Mouse (Mus musculus): ENCODE results near the gene Adprh.
"Not testable (repeated sequence)": the region's sequence is repeated elsewhere in the genome, so short reads cannot be mapped to it uniquely, and the experiment has no call there.

The Adprh gene

DNA sequence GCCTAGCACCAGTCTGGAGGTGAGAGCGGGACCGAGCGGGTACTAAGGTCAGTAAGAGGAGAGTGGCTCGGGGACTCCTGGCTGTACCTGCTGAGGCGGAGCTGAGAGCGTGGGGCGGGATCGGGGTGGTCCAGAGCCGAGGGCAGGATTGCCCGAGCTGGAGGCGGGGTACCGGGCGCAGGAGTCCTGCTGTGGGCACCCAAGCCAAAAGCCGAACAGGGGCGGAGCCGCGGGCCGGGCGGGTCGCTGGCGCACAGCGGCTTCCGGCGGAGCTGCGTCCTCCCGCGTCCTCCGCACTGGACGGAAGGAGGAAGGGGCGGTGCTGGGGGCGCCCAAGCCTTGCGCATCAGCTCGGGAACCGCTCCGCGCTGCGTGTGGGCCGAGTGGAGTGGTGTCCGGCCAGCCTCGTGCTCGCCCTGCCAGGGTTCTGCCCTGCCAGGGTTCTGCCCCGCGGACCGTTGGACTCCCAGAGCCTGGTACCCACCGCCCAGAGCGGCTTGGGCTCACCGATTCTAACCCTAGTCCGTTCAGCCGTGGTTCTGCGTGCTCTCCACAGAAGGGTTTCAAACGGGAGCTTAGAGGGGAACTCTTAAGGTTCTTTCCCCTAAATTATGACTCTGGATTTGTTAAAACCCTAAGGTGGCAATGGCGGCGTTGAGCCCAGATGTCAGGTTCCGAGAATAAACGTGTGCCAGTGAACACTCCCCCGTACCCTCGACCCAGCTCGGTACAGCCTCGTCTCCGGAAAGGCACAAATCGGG lies at the start of gene Adprh:
Gene Adprh, minus strand, starts transcription at position 262 of the 761 bp plus-strand sequence.
- in situ Hi-C loops (cut with MboI; ENCODE audit: low sequenced_read_pairs) = no loop called here

DNA sequence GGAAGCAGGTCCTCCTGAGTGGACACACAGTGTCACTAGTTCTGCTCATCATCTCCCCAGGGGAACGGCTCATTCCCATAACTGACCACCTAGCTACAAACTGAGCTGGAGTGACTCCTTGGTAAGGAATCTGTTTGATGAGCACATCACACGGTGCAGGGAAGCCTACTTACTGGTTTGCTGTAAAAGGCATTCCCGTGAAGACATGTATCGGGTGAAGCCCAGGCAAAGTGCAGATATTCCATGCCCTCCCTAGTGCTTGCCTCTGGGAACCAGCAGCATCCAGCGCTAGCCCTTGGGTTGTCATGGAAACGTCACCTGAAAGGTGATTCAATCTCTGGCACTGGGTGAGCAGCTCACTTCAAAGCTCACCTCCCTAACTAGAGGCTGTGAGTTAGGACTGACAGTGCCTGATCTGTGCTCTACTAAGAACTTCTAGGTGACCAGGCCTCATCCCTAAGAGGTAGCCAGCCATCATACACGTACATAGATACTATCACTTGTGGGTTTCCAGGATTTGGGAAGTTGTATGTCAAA lies 44.2 kb upstream of the Adprh start:
- in situ Hi-C loops (cut with MboI; ENCODE audit: low sequenced_read_pairs) = loop anchor here (10.0 kb wide), 1 partner anchor 152 kb away; the partner anchor contains the start of genes Cox17, Gm21987 and Maats1

DNA sequence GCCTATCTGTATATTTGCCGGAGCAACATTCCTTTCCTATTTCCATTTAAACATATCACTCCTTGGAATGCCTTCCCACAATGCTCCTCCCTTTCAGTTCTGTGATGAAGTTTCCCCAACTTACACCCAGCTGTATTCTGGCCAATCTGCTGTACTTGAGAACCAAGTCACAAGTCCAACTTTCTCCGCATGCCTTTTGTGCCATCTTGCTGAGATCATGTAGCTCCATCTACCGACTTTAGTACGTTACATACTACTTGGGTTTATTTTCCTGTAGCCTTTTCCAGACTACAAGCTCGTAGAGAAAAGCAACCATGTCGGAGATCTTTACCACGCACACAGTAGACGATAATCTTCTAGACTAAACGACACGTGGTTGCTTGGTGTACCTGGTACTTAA lies 41.4 kb upstream of the Adprh start:
- in situ Hi-C loops (cut with MboI; ENCODE audit: low sequenced_read_pairs) = loop anchor here (10.0 kb wide), 1 partner anchor 149 kb away; the partner anchor contains the start of genes Cox17, Gm21987 and Maats1

DNA sequence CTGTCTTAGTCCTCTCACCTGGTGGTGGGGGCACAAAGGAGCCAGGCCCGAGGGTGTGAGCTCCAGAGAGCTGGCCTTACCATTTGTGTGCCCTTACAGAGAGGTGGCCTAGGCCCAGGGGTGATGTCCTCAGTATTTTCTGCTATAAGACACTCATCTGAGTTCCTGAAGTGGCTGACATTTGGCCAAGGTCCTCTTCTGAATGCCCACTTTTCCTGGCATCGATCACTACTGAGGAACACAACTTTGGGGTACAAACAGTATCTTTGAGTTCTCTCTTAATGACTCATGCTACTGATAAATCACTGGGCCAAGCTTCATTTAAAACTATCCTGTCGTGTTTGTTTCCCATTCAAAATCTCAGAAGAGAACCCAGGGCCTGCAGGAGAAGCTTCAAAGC lies 40.0 kb upstream of the Adprh start:
- in situ Hi-C loops (cut with MboI; ENCODE audit: low sequenced_read_pairs) = loop anchor here (10.0 kb wide), 1 partner anchor 148 kb away; the partner anchor contains the start of genes Cox17, Gm21987 and Maats1

DNA sequence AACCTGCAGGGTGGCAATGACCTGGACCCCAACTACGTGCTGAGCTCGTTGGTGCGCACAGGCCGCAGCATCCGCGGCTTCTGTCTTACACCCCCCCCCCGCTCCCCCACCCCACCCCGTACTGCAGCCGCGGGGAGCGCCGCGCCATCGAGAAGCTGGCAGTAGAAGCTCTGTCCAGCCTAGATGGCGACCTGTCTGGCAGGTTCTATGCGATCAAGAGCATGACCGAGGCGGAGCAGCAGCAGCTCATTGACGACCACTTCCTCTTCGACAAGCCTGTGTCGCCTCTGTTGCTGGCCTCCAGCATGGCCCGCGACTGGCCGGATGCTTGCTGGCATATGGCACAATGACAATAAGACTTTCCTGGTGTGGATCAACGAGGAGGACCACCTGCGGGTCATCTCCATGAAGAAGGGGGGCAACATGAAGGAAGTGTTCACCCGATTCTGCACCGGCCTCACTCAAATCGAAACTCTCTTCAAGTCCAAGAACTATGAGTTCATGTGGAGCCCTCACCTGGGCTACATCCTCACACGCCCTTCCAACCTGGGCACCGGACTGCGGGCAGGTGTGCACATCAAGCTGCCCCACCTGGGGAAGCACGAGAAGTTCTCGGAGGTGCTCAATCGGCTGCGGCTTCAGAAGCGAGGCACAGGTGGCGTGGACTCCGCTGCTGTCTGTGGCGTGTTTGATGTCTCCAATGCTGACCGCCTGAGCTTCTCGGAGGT lies 31.2 kb upstream of the Adprh start:
- in situ Hi-C loops (cut with MboI; ENCODE audit: low sequenced_read_pairs) = no loop called here

DNA sequence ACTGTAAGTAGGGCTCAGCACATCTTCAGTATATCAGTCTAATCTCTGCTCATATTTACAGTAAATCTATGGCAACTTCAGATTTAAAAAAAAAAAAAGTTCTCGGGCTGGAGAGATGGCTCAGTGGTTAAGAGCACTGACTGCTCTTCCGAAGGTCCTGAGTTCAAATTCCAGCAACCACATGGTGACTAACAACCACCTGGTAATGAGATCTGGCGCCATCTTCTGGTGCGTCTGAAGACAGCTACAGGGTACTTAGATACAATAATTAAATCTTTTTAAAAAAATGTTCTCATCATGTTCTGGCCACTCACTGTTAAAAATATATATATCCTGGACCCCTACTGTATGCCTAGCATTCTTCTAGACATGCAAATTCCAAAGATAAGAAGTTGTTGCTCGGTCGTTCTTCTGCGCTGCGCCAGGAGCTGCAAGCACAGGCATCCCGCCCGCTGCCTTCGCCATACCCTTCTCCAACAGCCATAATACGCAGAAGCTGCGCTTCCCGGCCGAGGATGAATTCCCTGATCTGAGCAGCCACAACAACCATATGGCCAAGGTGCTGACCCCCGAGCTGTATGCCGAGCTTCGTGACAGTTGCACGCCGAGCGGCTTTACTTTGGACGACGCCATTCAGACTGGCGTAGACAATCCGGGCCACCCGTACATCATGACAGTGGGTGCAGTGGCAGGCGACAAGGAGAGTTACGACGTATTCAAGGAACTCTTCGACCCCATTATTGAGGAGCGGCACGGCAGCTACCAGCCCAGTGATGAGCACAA lies 30.5 kb upstream of the Adprh start:
- in situ Hi-C loops (cut with MboI; ENCODE audit: low sequenced_read_pairs) = no loop called here

DNA sequence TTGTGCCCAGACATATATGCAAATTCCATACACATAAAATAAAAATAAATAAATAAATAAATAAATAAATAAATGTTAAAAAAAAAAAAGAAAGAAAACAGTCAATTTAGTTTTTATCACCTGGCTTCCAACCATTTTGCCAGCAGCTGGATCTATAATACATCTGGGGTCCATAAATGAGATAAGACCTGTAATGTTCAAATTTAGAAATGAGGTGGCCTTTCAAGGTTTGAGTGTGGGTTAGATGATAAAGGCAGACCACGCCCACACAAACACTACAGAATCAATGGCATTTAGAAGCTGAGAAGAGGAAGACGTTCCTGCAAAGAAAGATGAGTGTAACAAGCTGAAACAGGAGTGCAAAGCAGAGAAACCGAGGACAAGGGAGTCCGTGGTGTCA lies 28.8 kb upstream of the Adprh start:
- in situ Hi-C loops (cut with MboI; ENCODE audit: low sequenced_read_pairs) = no loop called here

DNA sequence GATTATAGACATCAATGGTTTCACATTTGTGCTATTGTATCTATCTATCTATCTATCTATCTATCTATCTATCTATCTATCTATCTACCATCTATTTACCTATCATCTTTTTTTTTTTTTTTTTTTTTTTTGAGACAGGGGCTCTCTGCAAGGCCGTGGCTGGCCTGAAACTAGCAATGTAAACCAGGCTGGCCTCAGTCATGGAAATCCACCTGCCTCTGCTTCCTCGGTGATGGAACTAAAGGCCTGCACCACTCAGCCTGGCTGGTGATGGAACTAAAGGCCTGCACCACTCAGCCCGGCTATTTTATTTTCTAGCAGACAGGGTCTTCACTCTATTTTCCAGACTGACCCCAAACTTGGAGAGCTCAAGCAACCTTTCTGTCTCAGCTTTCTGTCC lies 25.8 kb upstream of the Adprh start:
- in situ Hi-C loops (cut with MboI; ENCODE audit: low sequenced_read_pairs) = no loop called here

DNA sequence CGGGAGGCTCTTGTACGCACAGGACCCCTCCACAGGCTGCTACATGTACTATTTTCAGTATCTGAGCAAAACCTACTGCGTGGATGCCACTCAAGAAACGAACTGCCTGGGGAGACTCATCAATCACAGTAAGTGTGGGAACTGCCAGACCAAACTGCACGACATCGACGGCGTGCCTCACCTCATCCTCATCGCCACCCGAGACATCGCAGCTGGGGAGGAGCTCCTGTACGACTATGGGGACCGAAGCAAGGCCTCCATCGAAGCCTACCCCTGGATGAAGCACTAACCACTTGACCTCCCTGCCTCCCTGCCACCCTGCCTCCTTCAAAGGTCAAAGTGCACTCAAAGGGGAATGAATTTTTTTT lies 24.7 kb upstream of the Adprh start:
- in situ Hi-C loops (cut with MboI; ENCODE audit: low sequenced_read_pairs) = not testable (repeated sequence)

DNA sequence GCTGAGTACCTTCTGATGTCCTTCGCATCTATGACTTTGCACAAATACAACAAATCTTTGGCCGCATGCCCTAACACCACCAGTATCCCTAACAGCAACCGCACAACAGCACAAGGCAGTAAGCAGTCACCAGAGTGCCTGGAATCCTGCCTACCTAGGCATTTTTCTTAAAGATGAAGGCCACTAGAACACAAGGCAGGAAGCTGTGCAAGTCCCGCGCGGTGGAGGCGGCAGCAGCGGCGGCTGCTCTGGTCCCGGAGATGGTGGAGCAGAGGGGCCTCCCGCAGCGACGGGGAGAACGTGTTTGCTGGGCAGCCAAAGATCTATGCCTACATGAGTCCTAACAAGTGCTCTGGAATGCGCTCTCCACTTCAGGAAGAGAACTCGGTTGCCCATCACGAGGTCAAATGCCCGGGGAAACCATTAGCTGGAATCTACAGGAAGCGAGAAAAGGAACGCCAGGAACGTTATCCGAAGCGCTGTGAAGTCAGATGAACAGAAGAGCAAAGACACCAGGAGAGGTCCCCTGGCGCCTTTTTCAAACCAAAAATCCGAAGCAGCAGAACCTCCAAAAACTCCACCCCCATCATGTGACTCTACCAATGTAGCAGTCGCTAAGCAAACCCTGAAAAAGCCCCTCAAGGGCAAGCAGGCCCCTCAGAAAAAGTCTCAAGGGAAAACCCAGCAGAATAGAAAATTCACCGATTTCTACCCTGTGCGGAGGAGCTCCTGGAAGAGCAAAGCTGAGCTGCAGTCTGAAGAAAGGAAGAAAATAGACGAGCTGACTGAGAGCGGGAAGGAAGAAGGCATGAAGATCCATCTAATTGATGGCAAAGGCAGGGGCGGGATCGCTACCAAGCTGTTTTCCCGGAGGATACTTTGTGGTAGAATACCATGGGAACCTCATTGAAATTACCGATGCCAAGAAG lies 24.1 kb upstream of the Adprh start:
- in situ Hi-C loops (cut with MboI; ENCODE audit: low sequenced_read_pairs) = no loop called here

DNA sequence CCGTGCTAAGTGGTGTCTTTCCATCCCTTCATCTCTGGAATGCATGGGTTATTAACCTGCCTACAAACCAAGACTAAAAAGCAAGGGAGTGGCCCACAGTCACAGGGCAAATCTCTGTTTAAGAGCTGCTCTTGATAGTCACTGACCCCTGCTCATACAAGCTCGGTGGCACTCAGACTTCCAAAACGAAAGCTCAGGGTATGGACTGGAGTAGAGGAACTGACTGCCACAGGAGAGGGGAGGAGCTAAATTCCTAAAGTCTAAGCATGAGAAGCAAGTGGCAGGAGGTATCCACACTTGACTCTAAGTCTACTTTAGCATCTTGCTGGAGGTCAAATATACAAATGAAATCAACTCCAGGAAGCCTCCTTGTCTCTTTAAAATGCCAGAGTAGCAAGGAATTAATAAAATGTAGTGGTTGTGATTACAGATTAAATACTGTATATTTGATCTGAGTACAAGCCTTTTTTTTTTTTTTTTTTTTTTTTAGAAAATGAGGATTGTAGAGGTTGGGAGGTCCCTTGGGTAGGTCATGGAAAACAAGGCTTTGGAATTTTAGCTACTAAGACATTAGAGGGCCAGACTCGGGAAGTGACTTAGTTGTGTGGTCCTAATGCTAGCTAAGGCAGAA lies 23.3 kb upstream of the Adprh start:
- in situ Hi-C loops (cut with MboI; ENCODE audit: low sequenced_read_pairs) = no loop called here

DNA sequence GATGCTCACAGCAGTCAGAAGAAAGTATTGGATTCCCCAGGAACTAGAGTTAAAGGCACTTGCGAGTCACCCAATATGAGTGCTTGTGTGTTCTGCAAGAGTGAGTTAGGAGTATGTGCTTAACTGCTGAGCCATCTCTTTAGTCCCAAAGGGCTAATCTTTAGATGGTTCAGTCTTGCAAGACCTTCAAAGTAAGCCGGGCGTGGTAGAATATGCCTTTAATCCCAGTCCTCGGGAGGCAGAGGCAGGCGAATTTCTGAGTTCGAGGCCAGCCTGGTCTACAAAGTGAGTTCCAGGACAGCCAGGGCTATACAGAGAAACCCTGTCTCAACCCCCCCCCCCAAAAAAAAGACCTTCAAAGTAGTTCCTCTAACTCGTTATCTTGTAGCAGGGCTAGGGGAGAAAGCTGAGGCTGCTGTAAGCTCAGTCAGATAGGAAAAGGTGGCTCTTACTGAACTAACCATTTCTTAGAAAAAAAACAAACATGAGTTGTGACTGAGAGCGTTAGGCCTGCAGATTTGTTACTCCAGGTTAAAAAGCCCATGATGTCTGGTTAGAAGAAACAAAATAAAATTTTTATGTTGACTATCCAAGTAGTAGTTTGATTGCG lies 22.3 kb upstream of the Adprh start:
- in situ Hi-C loops (cut with MboI; ENCODE audit: low sequenced_read_pairs) = no loop called here

DNA sequence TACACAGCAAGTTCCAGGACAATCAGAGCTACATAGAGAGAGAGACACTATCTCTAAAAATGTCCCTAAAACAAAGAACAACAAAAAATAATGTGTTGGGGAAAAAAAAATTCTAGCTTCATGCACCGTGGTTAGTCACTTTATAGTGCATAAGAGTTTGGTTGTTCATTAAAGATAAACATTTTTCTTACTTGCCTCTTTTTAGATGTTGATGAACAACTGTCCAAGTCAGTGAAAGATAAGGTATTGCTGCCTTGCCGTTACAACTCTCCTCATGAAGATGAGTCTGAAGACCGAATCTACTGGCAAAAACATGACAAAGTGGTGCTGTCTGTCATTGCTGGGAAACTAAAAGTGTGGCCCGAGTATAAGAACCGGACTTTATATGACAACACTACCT lies 21.2 kb upstream of the Adprh start:
- in situ Hi-C loops (cut with MboI; ENCODE audit: low sequenced_read_pairs) = no loop called here

DNA sequence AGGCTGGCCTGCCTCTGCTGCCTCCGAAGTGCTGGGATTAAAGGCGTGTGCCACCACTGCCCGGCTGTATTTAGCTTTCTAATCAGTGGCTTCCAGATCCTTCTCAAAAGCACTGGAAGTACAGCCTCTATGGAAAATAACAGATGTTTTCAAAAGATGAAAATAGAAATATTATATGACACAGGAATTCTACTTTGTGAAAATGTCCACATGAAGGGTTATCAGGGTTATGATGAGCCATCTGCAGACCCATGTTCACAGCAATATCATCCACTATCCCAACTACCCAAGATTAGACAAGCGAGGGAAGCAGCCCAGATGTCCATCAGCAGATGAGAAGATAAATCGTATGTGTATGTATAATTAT lies 20.0 kb upstream of the Adprh start:
- in situ Hi-C loops (cut with MboI; ENCODE audit: low sequenced_read_pairs) = no loop called here

DNA sequence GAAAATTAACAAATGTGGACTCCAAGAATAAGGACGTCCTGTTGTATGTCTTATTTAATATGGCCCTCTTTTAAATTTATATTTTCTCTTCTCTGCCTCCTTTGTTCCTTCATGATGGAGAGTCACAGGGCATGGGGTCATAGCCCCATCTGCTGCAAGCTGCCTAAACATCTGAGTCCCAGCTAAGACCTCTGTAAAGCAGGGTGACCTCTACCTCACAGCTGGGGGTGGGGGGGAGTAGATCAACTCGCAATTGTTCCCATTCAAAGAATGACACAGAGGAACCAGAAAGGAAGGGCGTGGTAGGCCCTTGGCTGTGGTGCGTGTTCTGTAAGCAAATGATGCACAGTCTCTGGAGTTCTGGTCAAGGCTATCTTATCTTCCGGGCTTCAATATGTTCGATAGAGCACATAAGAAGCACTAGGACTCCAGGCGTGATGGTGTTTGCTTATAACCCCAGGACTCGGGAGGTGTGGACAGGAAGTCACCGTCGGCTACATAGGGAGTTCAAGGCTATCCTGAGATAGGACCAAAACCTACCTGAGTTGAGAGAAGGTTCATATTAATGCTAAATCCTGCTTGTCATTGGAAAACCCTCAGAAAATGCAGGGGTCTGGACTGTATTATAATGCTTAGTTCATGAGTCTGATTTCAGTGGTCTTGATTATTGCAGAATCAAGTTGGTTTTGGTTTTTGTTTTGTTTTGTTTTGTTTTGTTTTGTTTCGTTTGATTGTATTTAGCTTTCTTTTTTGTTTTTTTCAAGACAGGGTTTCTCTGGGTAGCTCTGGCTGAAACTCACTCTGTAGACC lies 19.4 kb upstream of the Adprh start:
- in situ Hi-C loops (cut with MboI; ENCODE audit: low sequenced_read_pairs) = no loop called here

DNA sequence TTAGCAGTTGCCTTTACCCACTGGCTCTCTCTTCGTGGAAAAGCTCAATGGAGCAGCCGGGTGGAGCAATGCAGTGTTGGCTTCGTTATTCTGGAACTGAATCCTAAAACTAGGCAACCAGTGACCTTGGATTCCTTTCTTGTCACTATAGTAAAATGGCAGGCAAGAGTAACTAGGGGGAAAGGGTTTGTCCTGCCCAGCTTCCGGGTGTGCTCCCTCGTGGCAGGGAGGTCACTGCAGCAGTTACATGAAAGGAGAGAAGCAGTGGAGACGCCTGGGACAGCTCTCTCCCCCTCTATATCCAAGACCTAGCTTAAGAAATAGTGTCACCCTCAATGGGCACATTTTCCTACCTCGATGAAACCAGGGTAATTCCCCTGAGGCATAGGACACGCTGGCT lies 16.9 kb upstream of the Adprh start:
- in situ Hi-C loops (cut with MboI; ENCODE audit: low sequenced_read_pairs) = loop anchor here (10.0 kb wide), 1 partner anchor 125 kb away; the partner anchor contains the start of genes Cox17, Gm21987 and Maats1

DNA sequence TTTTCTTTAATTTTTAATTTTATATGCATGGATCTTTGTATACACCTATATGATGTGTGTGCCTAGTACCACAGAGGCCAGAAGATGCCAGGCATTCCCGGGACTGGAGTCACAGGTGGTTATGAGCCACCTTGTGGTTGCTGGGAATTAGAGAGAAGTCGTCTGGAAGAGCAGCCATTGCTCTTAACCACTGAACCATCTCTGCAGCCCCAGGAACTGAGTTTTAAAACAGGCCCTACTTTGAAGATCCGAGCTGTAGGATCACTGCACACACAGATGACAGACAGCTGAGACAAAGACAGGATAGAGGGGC lies 16.2 kb upstream of the Adprh start:
- in situ Hi-C loops (cut with MboI; ENCODE audit: low sequenced_read_pairs) = loop anchor here (10.0 kb wide), 1 partner anchor 124 kb away; the partner anchor contains the start of genes Cox17, Gm21987 and Maats1

Measured in CH12F3 (cell line).